Mouse (Mus musculus) lung, postnatal 14 days (tissue): ENCODE results near the gene H2al1a.

ENCODE experiments used
- DNase-seq: peaks from one replicate; pipeline ENCODE4 v3.0.0; 2021

H2al1a gene

GRCm38 (mm10) chrX:11346756-11347155 is 47.7 kb downstream of the H2al1a start:
- DNase-seq: no peak
